Mouse (Mus musculus) cortical plate, adult 2 months (tissue): Measurements from ENCODE around the gene D7Ertd443e.
A peak's percentile ranks its signal among the peaks of the same experiment; 100 is the strongest.

ENCODE experiments used
- CTCF ChIP-seq: fragments of 200-500 bp; IDR thresholded peaks from 2 replicates; pipeline ENCODE4 v1.5.1; 2011; ENCODE audit warnings: mild to moderate bottlenecking, control low read depth, low read length; ENCODE audit not compliant: insufficient read depth; ENCODE audit errors: extremely low read depth
- POLR2A ChIP-seq: fragments of 200-500 bp; IDR thresholded peaks from 2 replicates; pipeline ENCODE4 v1.6.1; 2011; ENCODE audit warnings: mild to moderate bottlenecking, low read length, control low read depth; ENCODE audit not compliant: insufficient read depth; ENCODE audit errors: extremely low read depth

DNA sequence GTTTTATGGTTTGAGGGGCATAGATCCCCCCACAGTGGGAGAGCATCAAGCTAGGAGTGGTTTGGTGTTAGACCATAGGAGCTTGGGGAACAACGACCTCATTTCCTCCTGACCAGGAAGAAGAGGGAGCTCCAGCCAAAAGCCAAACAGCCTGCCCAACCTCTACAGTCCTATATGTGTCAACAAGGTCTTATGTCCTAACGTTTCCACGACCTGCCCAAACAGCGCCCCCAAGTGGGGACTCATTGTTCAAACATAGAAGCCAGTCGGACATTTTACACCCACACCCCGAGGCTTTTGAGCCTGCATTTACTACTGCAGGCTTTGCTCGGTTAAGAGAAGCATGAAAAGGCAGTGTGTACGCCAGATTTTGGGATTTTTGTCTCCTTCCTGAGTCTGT lies 84.2 kb downstream of the D7Ertd443e start:
- TF ChIP-seq POLR2A (no peak), CTCF (0 out of 2 replicates have a peak, but pooled peaks have one; percentile 9)
